Mouse (Mus musculus): ENCODE results near the gene Jup.
A peak's percentile ranks its signal among the peaks of the same experiment; 100 is the strongest.
"Not testable (repeated sequence)": the region's sequence is repeated elsewhere in the genome, so short reads cannot be mapped to it uniquely, and the experiment has no call there.

The Jup gene

DNA sequence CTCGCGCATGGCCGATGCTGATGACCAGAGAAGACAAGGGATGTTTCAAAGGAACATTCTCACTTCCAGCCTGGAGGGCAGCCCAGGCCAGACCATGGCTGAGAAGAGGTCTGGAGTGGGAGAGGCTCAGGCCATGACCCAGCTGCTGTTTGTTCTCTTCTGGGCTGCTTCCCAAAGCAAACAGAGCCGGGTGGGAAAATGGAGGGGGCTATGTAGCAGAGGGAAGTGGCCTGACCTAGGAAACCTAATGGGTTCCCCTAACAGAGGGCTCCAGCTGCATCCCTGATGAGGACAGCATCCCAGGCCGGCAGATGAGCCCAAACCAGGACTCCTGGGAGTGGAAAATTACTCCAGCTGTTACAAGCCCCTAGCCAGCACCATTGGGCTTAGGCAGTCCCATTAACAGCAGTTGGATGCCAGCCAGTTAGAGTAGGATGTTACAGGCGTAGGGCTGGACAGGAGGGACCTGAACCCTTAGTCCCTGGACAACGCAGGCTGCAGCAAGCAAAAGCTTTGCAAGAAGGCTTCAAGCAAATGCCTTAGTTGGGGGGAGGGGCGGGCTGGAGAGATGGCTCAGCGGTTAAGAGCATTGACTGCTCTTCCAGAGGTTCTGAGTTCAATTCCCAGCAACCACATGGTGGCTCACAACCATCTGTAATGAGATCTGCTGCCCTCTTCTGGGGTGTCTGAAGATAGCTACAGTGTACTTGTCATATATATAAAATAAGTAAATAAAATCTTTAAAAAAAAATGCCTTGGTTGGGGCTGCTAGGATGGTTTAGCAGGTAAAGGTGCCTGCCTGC lies 6.3 kb downstream of the Jup start:
- no peak for DNase-seq (ENCODE audit: extremely low read depth, low read depth)

- DNase-seq (ENCODE audit: extremely low read depth, low read depth) = no peak
Measured at GRCm38 (mm10) chr11:100389931-100390445, 7.6 kb downstream of the Jup start.

- DNase-seq (ENCODE audit: extremely low read depth, low read depth) = no peak
Measured at GRCm38 (mm10) chr11:100388588-100388987, 9.0 kb downstream of the Jup start.

GRCm38 (mm10) chr11:100387589-100388375 lies 9.8 kb downstream of the Jup start:
- no peak for DNase-seq (ENCODE audit: extremely low read depth, low read depth)

DNA sequence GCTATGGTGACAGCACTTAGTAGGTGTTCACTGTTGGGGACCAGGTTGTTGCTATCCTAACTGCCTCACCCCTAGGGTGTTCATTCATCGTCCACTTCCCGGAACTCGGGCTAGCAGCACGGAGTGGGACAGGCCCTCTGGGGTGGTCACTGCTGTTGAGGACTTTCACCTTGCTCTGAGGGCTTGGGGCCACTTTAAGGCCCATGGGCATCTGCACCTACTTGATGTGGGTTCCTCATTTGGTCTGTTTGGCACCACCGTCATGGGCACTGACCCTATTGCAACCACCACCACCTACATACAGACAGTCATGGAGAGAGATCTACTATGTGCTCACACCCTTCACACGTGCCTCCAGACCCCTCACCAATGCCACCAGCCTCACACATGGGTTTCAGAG lies 10.5 kb downstream of the Jup start:
- no peak for DNase-seq (ENCODE audit: extremely low read depth, low read depth)

GRCm38 (mm10) chr11:100386586-100386985 lies 11.0 kb downstream of the Jup start:
- DNase-seq (ENCODE audit: extremely low read depth, low read depth) = no peak

GRCm38 (mm10) chr11:100385016-100385415 lies 12.5 kb downstream of the Jup start:
- DNase-seq (ENCODE audit: extremely low read depth, low read depth) = no peak

DNA sequence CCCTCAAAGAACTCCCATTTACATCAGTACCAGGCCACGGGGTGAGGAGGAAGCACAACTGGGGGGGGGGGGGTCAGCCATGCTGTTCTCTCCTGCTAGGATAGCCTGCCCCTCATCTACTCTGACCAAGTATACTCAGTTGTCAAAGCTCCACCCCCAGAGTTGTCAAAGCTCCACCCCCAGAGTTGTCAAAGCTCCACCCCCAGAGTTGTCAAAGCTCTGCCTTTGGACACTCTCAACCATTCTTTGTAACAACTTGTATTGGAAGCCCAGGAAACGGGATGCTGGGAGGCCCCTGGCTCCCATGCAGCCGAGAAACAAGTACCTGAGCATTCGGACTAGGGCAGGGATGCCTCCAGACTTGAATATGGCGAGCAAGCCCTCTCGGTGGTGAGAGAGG lies 14.9 kb downstream of the Jup start:
- no peak for DNase-seq (ENCODE audit: extremely low read depth, low read depth)

DNA sequence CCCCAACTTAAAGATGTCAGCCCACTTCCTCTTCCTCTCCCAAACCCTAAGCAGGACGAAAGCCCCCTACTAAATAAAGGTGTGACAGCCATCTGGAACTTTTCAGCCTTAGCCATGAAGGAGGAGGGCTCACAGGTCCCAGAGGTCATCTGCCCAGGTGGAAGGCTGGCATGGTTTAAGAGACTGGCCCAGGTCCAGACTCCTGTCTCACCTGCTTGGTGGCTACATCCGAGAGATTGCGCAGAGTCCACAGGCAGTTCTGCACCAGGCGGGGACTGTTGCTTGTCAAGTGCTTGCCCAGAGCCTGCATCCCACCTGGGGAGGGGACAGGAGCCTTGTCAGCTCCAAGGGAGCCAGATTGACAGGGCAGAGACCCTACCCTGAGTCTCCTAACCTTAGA lies 18.3 kb downstream of the Jup start:
- no peak for DNase-seq (ENCODE audit: extremely low read depth, low read depth)

GRCm38 (mm10) chr11:100378446-100378845 lies 19.1 kb downstream of the Jup start:
- DNase-seq (ENCODE audit: extremely low read depth, low read depth) = no peak

DNA sequence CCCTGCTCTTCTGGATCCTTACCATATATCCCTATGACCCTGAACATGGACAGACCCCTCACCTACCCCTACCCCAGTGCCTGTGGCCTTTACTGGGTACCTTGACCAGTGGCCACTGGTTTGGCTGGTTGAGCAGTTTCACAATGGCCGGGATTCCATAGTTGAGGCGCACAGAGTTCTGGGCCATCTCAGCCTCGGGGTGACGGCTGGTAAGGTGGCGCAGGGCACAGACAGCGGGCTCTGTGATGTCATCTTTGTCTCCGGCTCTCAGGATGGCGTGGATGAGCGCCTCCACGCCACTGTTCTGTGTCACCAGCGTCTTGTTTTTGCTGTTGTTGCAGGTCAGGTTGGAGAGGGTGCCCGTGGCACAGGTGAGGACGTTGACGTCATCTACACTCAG lies 19.6 kb downstream of the Jup start:
- no peak for DNase-seq (ENCODE audit: extremely low read depth, low read depth)

DNA sequence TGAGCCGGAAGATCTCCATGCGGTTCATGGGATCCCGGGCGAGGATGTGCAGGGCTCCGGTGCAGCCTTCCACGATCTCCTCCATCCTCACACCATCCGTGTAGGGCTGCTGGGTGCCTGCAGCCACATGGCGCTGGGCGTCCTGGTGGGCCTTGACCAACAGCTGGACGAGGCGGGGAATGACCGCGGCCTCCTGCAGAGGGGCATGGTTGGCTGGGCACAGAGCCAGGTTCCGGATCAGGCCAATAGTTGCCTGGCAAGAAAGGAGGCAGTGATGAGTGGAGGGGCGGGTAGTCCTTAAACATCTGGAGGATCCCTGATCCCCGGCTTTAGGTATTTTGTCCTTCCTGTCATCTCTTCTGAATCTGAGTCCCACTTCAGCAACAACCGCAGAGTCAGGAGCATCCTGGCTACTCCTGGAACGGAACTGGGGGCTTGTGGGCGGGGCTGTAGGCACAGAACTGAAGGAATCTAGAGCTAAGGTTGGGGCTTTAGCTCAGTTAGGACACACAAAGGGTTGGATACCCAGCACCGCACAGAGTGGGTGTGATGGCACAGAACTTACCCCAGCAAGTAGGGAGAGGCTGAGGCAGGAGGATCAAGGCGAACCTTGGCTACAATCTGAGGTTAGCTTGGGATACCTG lies 20.7 kb downstream of the Jup start:
- DNase-seq (ENCODE audit: extremely low read depth, low read depth) = no peak

- no peak for DNase-seq (ENCODE audit: extremely low read depth, low read depth)
Measured at GRCm38 (mm10) chr11:100376005-100376404, 21.6 kb downstream of the Jup start.

- no peak for DNase-seq (ENCODE audit: extremely low read depth, low read depth)
Measured at GRCm38 (mm10) chr11:100375127-100375526, 22.4 kb downstream of the Jup start.

- DNase-seq (ENCODE audit: extremely low read depth, low read depth) = peak; percentile 32
Measured at GRCm38 (mm10) chr11:100371981-100372558, 25.5 kb downstream of the Jup start.

- no peak for DNase-seq (ENCODE audit: extremely low read depth, low read depth)
Measured at GRCm38 (mm10) chr11:100369822-100370221, 27.7 kb downstream of the Jup start.

- DNase-seq (ENCODE audit: extremely low read depth, low read depth) = no peak
Measured at GRCm38 (mm10) chr11:100369145-100369544, 28.4 kb downstream of the Jup start.

GRCm38 (mm10) chr11:100362979-100363562 lies 34.5 kb downstream of the Jup start:
- peak; percentile 30 for DNase-seq (ENCODE audit: extremely low read depth, low read depth)

DNA sequence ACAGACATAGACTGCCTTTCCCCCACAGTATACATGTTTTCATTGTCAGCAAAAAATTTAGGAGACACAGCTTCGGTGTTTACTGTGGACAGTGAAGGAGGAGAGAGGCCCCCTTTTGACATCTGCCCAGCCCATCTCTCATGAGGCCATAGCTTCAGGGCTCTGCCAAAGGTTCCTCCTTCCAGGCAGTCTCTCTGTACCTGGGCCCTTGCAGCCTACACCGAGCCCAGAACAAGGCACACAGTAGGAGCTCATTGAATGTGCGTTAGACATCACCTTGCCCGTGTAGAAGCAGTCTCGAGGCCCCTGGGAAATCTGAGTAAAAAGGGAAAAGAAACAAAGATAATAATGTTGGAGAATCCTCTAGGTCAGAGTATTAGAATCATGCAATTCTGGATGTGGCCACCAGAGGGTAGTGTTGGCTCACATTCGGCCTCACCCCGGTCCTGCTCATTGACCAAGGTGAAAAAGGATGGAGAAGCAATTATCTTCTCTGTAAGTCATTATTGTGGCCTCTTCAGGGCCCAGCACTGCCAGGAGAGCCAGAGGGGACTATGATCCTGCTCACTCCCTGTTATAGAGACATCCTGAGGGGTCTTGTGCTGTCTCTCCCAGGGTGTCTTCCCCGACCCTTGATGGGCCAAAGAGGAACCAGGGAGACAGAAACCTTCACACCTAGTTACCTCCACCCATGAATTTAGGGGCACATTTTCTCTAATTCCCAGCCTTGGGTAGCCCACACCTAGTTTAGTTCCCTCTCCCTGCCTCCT lies 35.2 kb downstream of the Jup start:
- DNase-seq (ENCODE audit: extremely low read depth, low read depth) = peak; percentile 41

DNA sequence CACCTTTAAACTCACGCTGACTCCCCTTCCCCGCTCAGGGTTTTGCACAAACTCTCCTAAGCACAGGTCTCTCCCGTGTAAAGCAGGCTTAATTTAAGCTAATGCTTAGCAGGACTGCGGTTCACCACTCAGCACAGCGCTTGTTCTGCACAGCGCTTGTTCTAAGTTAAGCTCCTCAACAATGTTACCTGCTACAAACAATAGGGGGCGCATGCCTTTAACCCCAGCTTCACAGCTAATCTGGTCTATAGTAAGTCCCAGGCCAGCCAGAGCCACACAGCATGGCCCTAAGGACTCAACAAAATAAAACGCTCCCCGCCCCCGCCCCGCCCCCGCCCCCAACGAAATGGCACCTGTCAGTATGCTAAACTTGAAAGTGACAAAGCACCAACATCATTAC lies 36.5 kb downstream of the Jup start:
- not testable (repeated sequence) for DNase-seq (ENCODE audit: extremely low read depth, low read depth)

All from MEL-GATA-1-ER (cell line).